Mouse (Mus musculus) bone marrow macrophage, adult 2 months (primary cell): ENCODE measurements around the gene Abl2.

ENCODE experiments used
- CTCF ChIP-seq: IDR thresholded peaks from 2 replicates; pipeline ENCODE4 v1.5.1; 2012; ENCODE audit warnings: low read depth, mild to moderate bottlenecking, low read length, moderate library complexity
- POLR2A ChIP-seq: IDR thresholded peaks from 2 replicates; pipeline ENCODE4 v1.6.1; 2012; ENCODE audit warnings: mild to moderate bottlenecking, low read depth, low read length, borderline replicate concordance

DNA sequence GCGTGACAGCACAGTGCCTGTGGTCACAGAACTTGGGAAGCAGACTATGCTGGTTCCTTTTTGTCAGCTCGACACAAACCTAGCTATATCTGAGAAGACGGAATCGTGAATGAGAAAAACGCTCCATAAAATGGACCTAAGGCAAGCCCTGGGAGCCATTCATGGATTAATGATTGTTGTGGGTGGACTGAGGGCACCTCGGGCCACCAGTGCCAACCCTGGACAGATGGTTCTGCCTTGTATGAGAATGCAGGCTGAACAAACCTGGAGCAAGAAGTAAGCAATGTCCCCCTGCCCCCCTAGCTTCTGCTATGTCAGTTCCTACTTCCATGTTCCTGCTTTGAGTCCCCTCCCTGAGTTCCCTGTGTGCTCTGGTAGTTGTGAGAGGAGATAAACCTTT lies 20.9 kb upstream of the Abl2 start:
- TF ChIP-seq POLR2A, result no peak
- no peak for TF ChIP-seq CTCF
